Mouse (Mus musculus): ENCODE measurements at regions not wholly inside any gene's neighbourhood (a gene's known extent, or its start where the extent isn't known, plus 50 kb on each side); places are given as distances from the start of the nearest gene placed in this dataset.

- DNase-seq (ENCODE audit: low read depth), result no peak
Measured at GRCm38 (mm10) chr4:91051913-91052312, 348.7 kb downstream of the Elavl2 start.

GRCm38 (mm10) chr4:91029462-91029861, 371.1 kb downstream of the Elavl2 start:
- DNase-seq (ENCODE audit: low read depth), result no peak

GRCm38 (mm10) chr4:91028013-91028626, 372.5 kb downstream of the Elavl2 start:
- DNase-seq (ENCODE audit: low read depth), result no peak

- no peak for DNase-seq (ENCODE audit: low read depth)
Measured at GRCm38 (mm10) chr4:90996388-90997092, 404.0 kb downstream of the Elavl2 start.

DNA sequence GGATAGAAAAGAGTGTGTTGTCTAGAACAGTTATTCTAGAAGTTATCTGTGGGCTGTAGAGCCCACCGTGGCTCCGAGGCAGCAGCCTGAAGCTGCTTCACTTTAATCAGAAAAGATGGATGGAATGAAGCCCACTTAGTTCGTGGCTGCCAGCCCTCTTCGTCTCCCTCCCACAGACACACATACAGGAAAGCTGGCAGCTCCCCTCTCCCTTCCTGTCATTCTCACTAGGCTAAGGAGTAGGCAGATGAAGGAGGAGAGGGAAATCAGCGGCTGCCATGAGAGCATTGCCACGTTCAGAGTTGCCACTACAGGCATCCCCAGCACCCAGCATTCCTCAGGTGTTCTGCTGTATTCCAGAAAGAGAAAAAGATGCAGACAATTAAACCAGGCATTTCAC, 435.9 kb downstream of the Elavl2 start:
- DNase-seq (ENCODE audit: low read depth), result no peak

GRCm38 (mm10) chr4:90943687-90944385, 456.7 kb downstream of the Elavl2 start:
- DNase-seq (ENCODE audit: low read depth), result no peak

- DNase-seq (ENCODE audit: low read depth), result no peak
Measured at GRCm38 (mm10) chr4:90917312-90918107, 483.1 kb downstream of the Elavl2 start.

GRCm38 (mm10) chr4:90906311-90906710, 494.3 kb downstream of the Elavl2 start:
- no peak for DNase-seq (ENCODE audit: low read depth)

- DNase-seq (ENCODE audit: low read depth), result no peak
Measured at GRCm38 (mm10) chr4:90868209-90868608, 532.4 kb downstream of the Elavl2 start.

- DNase-seq (ENCODE audit: low read depth), result peak; percentile 24
Measured at GRCm38 (mm10) chr4:90860854-90861253, 539.7 kb downstream of the Elavl2 start.

DNA sequence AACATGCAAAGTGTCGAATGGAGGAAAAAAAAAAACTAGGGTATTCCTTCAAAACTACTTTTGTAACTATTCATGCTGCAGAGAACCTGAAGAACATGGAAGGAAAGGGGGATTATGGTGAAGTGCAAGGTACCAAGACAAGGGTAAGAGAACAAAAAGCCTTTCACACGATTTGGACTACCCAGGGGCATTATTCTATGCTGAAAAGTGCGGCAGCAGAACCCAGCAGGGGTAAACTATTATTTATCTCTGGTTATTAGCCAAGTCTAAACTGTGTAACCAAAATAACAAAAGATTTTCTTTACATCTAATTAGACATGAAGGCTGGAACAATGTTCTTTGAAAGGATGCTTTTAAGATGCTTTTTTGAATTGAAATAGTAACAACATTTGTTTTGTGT, 560.8 kb downstream of the Elavl2 start:
- DNase-seq (ENCODE audit: low read depth), result no peak

GRCm38 (mm10) chr4:90799078-90799477, 580.5 kb downstream of the Zfp352 start:
- DNase-seq (ENCODE audit: low read depth), result no peak

DNA sequence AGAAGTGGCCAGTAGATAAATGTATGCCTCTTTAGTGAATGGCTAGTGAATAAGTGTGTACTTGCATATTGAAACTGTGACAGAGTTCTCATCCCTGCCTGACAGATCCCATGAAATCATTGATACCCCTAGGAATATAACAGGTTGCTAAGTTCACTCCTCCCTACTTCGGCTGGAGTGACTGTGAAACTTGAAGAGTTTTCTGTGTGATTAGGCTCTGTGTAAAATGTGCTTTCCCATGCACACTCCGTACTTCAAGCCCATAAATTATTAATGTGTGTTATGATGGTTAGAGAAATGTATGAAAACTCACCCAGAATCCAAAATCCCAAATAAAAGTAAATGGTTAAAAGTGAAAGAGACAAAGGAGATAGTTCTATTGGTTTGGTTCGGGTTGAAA, 580.0 kb downstream of the Zfp352 start:
- no peak for DNase-seq (ENCODE audit: low read depth)

- DNase-seq (ENCODE audit: low read depth), result no peak
Measured at GRCm38 (mm10) chr4:90797472-90797871, 578.9 kb downstream of the Zfp352 start.
